Comparison of ENCODE assay signal across 39 mouse cellular contexts in the genomic region with DNA sequence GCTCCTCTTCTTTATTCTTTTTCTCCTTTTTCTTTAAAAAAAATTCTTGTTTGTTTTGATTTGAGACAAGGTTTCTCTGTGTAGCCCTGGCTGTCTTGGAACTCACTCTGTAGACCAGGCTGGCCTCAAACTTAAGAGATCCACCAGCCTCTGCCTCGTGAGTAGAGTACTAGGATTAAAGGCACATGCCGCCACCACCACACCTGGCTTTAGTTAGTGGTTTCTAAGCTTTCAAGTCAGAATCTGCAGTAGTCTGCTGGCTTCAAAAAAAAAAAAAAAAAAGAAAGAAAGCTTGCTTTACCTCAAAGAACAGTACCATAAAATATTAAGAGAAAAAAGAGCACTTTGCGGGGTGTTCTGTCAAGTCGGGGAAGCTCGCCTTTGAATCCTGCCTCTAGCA. TPM values are rescaled to one million over a fixed set of nuclear protein-coding genes. Genes with fewer than 3 reads are reported as not detected.
A peak's percentile ranks its signal among the peaks of the same experiment; 100 is the strongest.
DNase-seq lines count a peak whose midpoint lies in the region; ATAC-seq and TF ChIP-seq lines count a peak whose summit lies in the region.
"Had no signal": no experiment of that assay in that cellular context is flagged by ENCODE, and none has a peak within 500 bp of the region (broad histone marks: within the 10 kb centered on the region; RNA-seq: fewer than 3 reads in every experiment).

No protein-coding gene starts in this region.

- no peaks in the 10 kb centered on the region for H3K79me2 ChIP-seq in CH12.LX (replicated peaks; ENCODE audit: control insufficient read depth, extremely low read depth, insufficient read depth, poor library complexity, severe bottlenecking)

- no peak for TF ChIP-seq EP300 in CH12.LX (IDR thresholded peaks at IDR 0.05; ENCODE audit: low read length)

- H3K27ac ChIP-seq in CH12.LX (ENCODE audit: insufficient read depth, low read depth), result no peak overlapping the region
- H3K27ac ChIP-seq in embryonic facial prominence, embryonic 11.5 days (replicated peaks; ENCODE audit: low read depth, low read length), result no peak overlapping the region
- H3K27ac ChIP-seq: forebrain, embryonic 12.5 days; gastrocnemius, adult 2 months; hindbrain, embryonic 15.5 days; intestine, embryonic 15.5 days; limb, embryonic 15.5 days; liver, embryonic 15.5 days; lung, embryonic 15.5 days; midbrain, embryonic 13.5 days; neural tube, embryonic 12.5 days had no signal

- no peak overlapping the region for H3K9ac ChIP-seq in CH12.LX (ENCODE audit: insufficient read depth, low read depth)
- no peak overlapping the region for H3K9ac ChIP-seq in embryonic facial prominence, embryonic 11.5 days (replicated peaks; ENCODE audit: low read length)
- H3K9ac ChIP-seq: forebrain, embryonic 12.5 days; hindbrain, embryonic 15.5 days; intestine, embryonic 15.5 days; limb, embryonic 15.5 days; liver, embryonic 15.5 days; lung, embryonic 15.5 days; midbrain, embryonic 13.5 days; neural tube, embryonic 12.5 days had no signal

- TF ChIP-seq RAD21 in CH12.LX (IDR thresholded peaks at IDR 0.05; ENCODE audit: low read depth, low read length), result no peak

- H3K4me1 ChIP-seq in CH12.LX (ENCODE audit: control insufficient read depth in 1 of 2, insufficient read depth in 2 of 2), result peaks cover 7 to 52% of the 10 kb centered on the region in 2 experiments; a peak in 3 of 4 replicates
- H3K4me1 ChIP-seq in embryonic facial prominence, embryonic 11.5 days (ENCODE audit: control insufficient read depth, insufficient read depth, low read length), result no peaks in the 10 kb centered on the region
- H3K4me1 ChIP-seq: hindbrain, embryonic 15.5 days; intestine, embryonic 15.5 days; lung, embryonic 15.5 days; midbrain, embryonic 13.5 days; neural tube, embryonic 12.5 days had no signal

- no peaks in the 10 kb centered on the region for H3K27me3 ChIP-seq in CH12.LX (replicated peaks)
- no peaks in the 10 kb centered on the region for H3K27me3 ChIP-seq in embryonic facial prominence, embryonic 11.5 days (ENCODE audit: control insufficient read depth, insufficient read depth, low read length)
- H3K27me3 ChIP-seq: forebrain, embryonic 12.5 days; hindbrain, embryonic 15.5 days; intestine, embryonic 15.5 days; limb, embryonic 15.5 days; liver, embryonic 15.5 days; lung, embryonic 15.5 days; midbrain, embryonic 13.5 days; neural tube, embryonic 12.5 days; Patski had no signal

- in situ Hi-C loops in CH12.LX (cut with MboI; ENCODE audit: low pct_ligation_motif_present, low pct_unique_long_range_greater_than_20kb, low sequenced_read_pairs), result no loop called here

- no peak for ATAC-seq in embryonic facial prominence, embryonic 11.5 days (replicated peaks; ENCODE audit: insufficient number of reproducible peaks, low FRiP score, low TSS enrichment, low read depth)
- ATAC-seq: intestine, embryonic 15.5 days; midbrain, embryonic 13.5 days; Patski had no signal

- no peaks in the 10 kb centered on the region for H3K36me3 ChIP-seq in CH12.LX (replicated peaks in 1 of 2; ENCODE audit: control insufficient read depth in 1 of 2, insufficient read depth in 1 of 2, low read length in 1 of 2)
- no peaks in the 10 kb centered on the region for H3K36me3 ChIP-seq in embryonic facial prominence, embryonic 11.5 days (replicated peaks; ENCODE audit: control insufficient read depth, insufficient read depth, low read depth, low read length)
- H3K36me3 ChIP-seq: forebrain, embryonic 12.5 days; hindbrain, embryonic 15.5 days; intestine, embryonic 15.5 days; limb, embryonic 15.5 days; liver, embryonic 15.5 days; lung, embryonic 15.5 days; midbrain, embryonic 13.5 days; neural tube, embryonic 12.5 days had no signal

- 56% methylated on average over 5 of the region's 5 CpGs for WGBS in embryonic facial prominence, embryonic 11.5 days

- dilution Hi-C loops in CH12.LX (cut with MboI; ENCODE audit: extremely low pct_ligation_motif_present, extremely low pct_unique_long_range_greater_than_20kb, low sequenced_read_pairs), result no loop called here

- TF ChIP-seq CTCF in CH12.LX (conservative IDR thresholded peaks at IDR 0.05 in 1 of 2, IDR thresholded peaks at IDR 0.05 in 1 of 2; ENCODE audit: low read depth in 2 of 2, low read length in 2 of 2), result no peak

- H3K4me2 ChIP-seq in CH12.LX (ENCODE audit: insufficient read depth, low read depth, poor library complexity, severe bottlenecking), result no peak overlapping the region
- H3K4me2 ChIP-seq in embryonic facial prominence, embryonic 11.5 days (ENCODE audit: low read depth, low read length), result no peak overlapping the region
- H3K4me2 ChIP-seq: forebrain, embryonic 12.5 days; heart, embryonic 11.5 days; hindbrain, embryonic 15.5 days; intestine, embryonic 15.5 days; limb, embryonic 15.5 days; liver, embryonic 15.5 days; lung, embryonic 15.5 days; midbrain, embryonic 13.5 days; neural tube, embryonic 12.5 days had no signal

- TF ChIP-seq POLR2A in CH12.LX (IDR thresholded peaks at IDR 0.05; ENCODE audit: low read depth, low read length), result no peak

- no peaks in the 10 kb centered on the region for H3K9me3 ChIP-seq in CH12.LX (replicated peaks; ENCODE audit: low read length)
- no peaks in the 10 kb centered on the region for H3K9me3 ChIP-seq in embryonic facial prominence, embryonic 11.5 days (replicated peaks; ENCODE audit: control insufficient read depth, low read length)
- H3K9me3 ChIP-seq: forebrain, embryonic 12.5 days; hindbrain, embryonic 15.5 days; intestine, embryonic 15.5 days; limb, embryonic 15.5 days; liver, embryonic 15.5 days; lung, embryonic 15.5 days; megakaryocyte, embryonic 14.5 days; midbrain, embryonic 13.5 days; neural tube, embryonic 12.5 days had no signal

- DNase-seq in CH12.LX (ENCODE audit: extremely low read depth), result no peak
- DNase-seq in embryonic facial prominence, embryonic 11.5 days (ENCODE audit: low spot score), result peak; percentile 70
- DNase-seq in thymus, adult 18-20 months, result peak; percentile 20 to 66
- peak; percentile 58 to 74 for DNase-seq in thymus, postnatal 36 days
- DNase-seq in spleen, postnatal 14 days (ENCODE audit: low spot score in 2 of 2), result no peak
- no peak for DNase-seq in urinary bladder, postnatal 14 days (ENCODE audit: low spot score)
- DNase-seq in adrenal gland, postnatal 10 days, result no peak
- DNase-seq: adrenal gland, adult 8-10 months; cerebellum, adult 2 months; cerebellum, postnatal 36 days; gastrocnemius, adult 2 months; kidney, adult 9 months; kidney, postnatal 14 days; lung, postnatal 36 days; retina, postnatal 1 day; right cerebral cortex, postnatal 25 days had no signal

- H3K4me3 ChIP-seq in CH12.LX (replicated peaks in 1 of 3; ENCODE audit: low read depth in 2 of 3, low read length in 2 of 3, poor library complexity in 1 of 3), result no peak overlapping the region
- H3K4me3 ChIP-seq in embryonic facial prominence, embryonic 11.5 days (ENCODE audit: low read depth, low read length), result no peak overlapping the region
- H3K4me3 ChIP-seq: forebrain, embryonic 12.5 days; gastrocnemius, adult 2 months; hindbrain, embryonic 15.5 days; intestine, embryonic 15.5 days; limb, embryonic 15.5 days; liver, embryonic 15.5 days; lung, embryonic 15.5 days; megakaryocyte, embryonic 14.5 days; midbrain, embryonic 13.5 days; neural tube, embryonic 12.5 days had no signal

TF ChIP-seq in CH12.LX, 34 proteins besides CTCF, POLR2A, EP300 and RAD21:
- TF ChIP-seq IRF4 (IDR thresholded peaks at IDR 0.05; ENCODE audit: low read depth, low read length) (no peak), ZNF384 (IDR thresholded peaks at IDR 0.05; ENCODE audit: low read depth, low read length) (peak; percentile 73)

RNA-seq across cellular contexts. Expression of gene Baz1a, which starts 1.3 kb away (rescaled TPM):
- 41.7 and 51.2 TPM in 2 replicates for total RNA-seq in CH12.LX (2012; rRNA removed)
- 89.0 and 95.0 TPM in 2 replicates for total RNA-seq in CH12.LX (2014; rRNA removed)
- polyA plus RNA-seq in CH12.LX (2012; ENCODE audit: insufficient read length, low read depth), result 55.6 and 56.0 TPM in 2 replicates
- 30.7 and 35.6 TPM in 2 replicates for polyA plus RNA-seq in embryonic facial prominence, embryonic 11.5 days (2014; fragmentation: Nextera tagmentation; extraction: Ambion mirVana)
- total RNA-seq in adrenal gland, postnatal 10 days (2021), result 10 to 100 TPM; 22.0 to 27.1 TPM

RNA-seq across cellular contexts. Expression of gene Gm20403, which starts 29.1 kb away (rescaled TPM):
- not detected in 2 replicates for total RNA-seq in CH12.LX (2012; rRNA removed)
- total RNA-seq in CH12.LX (2014; rRNA removed), result not detected in 2 replicates
- polyA plus RNA-seq in CH12.LX (2012; ENCODE audit: insufficient read length, low read depth), result not detected in 2 replicates
- polyA plus RNA-seq in embryonic facial prominence, embryonic 11.5 days (2014; fragmentation: Nextera tagmentation; extraction: Ambion mirVana), result not detected in 2 replicates
- total RNA-seq in adrenal gland, postnatal 10 days (2021), result not detected
- total RNA-seq: adrenal gland, adult 8-10 months; ES-E14; gastrocnemius, adult 2 months; hematopoietic stem cell, adult 5-6 weeks; layer of hippocampus, adult 18-20 months; layer of hippocampus, postnatal 14 days; left cerebral cortex, postnatal 25 days; monocyte, adult 5-6 weeks had no signal
- polyA plus RNA-seq: CD4-positive, CD25-positive, alpha-beta regulatory T cell, adult 4 months; cerebellum, adult 2 months; forebrain, embryonic 12.5 days; frontal cortex, adult 2 months; gonadal fat pad, adult 2 months; heart, embryonic 11.5 days; heart, postnatal 0 days; hindbrain, embryonic 15.5 days; intestine, embryonic 15.5 days; limb, embryonic 15.5 days; liver, embryonic 15.5 days; lung, embryonic 15.5 days; midbrain, embryonic 13.5 days; neural tube, embryonic 12.5 days; spleen, adult 2 months; stomach, embryonic 14.5 days had no signal

Comparison
In these comparisons a context has a peak if more than half of its experiments do, and no peak if none do; other contexts are left out.
1. DNase-seq: peak in embryonic facial prominence, embryonic 11.5 days (single experiment), thymus, adult 18-20 months (2 of 2) and thymus, postnatal 36 days (2 of 2); none in CH12.LX (single experiment), spleen, postnatal 14 days (0 of 2), urinary bladder, postnatal 14 days (single experiment) and adrenal gland, postnatal 10 days (single experiment).